Mouse (Mus musculus) cerebral cortex, adult 2 months (tissue): ENCODE measurements around the gene Ube2t.

Experiments
- WGBS: fragments of 180-500 bp; shearing (Covaris S2); methylation state at CpG from one replicate; pipeline ENCODE4 v1.1.7; 2018; 5-methylcytosine and 5-hydroxymethylcytosine counted together

The Ube2t gene

DNA sequence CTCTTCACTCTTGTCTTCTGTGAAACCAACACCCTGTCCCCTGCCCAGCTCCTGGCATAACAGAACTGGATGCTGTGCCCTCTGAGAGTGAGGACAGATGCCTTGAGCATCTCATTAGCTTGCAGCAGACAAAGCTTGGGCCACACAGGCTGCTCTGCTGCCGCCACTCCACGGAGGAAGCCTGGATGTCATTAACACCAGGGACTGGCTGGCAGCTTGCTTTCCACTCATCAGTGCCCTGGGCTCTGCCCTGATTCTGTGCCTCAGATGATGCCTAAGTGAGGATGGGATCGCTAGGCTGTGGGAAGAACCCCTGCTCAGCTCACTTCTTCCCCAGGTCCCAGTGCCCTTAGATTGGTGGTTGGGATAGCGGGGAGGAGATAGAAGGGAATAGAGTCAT lies 33.1 kb downstream of the Ube2t start:
- WGBS: 71% methylated on average over 4 of the region's 4 CpGs

DNA sequence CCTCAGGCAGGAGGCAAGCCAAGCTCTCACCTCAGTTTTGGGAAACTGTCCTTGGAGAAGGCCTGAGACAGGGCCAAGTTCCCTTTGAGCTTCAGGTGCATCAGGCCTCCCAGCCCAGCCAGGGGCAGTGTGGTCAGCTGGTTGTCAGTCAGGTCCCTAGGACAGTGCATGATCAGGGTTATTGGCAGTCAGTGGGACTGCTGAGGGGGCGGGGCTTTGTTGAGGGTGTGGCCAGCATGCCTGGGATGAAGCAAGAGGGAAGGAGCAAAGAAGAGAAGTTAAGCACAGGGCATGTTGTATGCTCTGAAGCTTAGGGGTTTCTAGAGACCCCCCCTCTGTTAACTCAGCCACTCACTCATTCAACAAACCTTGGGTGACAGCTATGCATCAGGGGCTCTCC lies 33.6 kb downstream of the Ube2t start:
- 35% methylated on average over 1 of the region's 1 CpGs for WGBS

DNA sequence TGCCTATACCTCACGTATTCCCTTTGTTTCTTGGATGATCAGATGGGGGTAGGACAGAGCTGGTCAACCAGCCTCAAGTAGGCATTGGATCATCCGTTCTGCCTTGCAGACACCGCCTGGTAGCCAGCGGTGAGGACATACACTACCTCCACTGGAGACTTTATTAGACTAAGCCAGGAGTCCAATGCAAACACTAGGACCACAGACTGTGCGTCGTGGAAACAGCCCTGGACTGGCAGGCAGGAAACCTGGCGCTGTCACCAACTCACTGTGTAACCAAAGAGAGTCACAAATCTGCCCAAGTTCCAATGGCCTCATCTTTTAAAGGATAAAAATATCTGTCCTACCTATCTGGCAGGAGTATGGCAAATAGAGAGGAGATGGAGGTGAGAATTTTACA lies 34.1 kb downstream of the Ube2t start:
- WGBS: 91% methylated on average over 7 of the region's 7 CpGs

DNA sequence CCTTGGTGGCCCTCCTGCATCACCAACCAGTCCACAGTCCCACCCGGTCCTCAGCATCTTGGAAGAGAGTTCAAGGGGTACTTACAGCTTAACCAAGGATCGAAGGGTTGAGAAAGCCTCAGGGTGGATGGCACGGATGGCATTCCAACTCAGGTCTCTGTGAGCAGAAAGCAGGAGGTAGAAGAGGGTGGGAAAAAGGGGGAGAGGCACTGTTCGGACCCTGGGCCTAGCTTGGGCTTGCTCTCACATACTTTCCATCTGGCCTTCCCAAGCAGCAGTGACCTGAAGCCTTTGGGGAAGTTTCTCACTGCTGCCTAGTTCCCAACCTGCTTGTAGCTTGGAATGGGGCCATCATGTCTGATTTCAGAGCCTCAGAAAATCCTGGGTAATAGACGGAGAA lies 35.2 kb downstream of the Ube2t start:
- 90% methylated on average over 5 of the region's 5 CpGs for WGBS

DNA sequence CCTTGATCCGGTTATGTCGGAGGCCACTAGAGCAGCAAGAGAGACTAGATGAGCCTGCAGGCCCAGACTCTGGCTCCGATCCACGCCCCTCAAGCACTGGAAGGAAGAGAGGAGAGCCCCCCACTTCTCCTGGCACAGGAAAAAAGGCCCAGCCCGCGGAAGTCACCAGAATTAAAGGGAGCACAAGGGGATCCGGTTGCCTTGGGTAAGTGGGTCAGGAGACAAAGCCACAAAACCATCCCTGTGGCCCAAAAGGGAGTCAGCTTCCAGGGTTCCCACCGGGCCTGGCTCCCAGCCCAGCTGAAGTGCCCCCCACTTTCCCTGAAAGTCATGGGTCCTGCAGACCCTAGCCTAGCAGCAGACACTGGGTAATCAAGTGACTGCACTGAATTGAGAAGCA lies 35.9 kb downstream of the Ube2t start:
- WGBS: 60% methylated on average over 8 of the region's 8 CpGs

DNA sequence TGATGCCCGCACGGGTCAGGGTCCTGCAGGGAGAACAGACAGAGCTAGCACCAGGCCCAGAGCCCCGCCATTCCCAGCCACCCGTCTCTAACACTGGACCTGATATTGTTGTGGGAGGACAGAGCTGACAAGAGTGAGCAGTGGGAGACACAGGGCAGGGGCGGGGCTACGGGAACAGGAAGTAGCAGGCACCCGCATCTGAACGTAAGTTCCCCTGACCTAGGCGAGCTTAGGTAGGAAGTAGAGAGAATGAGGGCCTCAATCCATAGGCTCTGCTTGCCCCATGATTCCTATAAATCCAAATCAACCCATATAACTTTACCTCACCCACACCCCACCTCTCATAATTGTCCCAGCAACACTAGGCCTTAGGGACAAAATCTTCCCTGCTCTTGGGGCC lies 38.2 kb downstream of the Ube2t start:
- 85% methylated on average over 9 of the region's 9 CpGs for WGBS

DNA sequence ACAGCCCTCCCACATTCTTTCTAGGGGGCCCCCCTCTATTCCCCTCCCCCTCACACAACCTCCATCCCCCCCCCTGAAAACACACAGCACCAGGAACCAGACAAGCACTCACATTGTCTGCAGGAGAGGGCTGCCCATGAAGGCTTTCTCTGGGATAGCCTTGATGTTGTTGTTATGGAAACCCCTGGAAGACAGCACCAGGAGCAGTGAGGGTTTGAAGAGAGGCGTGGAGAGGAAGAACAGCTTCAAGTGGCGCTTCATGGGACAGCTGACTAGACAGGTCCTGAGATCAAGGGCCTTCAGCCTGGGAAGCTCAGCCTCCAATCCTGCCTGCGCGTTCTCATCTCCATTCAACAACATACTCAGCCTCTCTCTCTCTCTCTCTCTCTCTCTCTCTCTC lies 41.0 kb downstream of the Ube2t start:
- 64% methylated on average over 4 of the region's 4 CpGs for WGBS

DNA sequence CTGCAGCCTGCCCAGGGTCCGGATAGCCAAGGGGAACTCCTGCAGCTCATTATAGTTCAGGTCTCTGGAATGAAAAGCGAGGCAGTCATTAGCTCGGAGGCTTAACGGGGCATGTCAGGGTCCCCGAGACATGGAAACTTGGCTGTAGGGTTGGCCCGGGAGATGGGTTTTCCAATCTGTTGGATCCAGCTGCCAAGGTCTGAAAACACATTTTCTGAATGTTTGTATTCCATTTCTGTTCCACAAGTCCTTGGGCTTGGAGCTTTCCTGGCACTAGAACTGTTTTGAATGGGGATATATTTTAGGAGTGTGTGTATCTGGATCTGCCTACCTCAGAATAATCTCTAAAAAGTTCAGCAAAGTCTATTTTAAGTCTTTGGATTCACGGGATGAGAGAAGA lies 43.3 kb downstream of the Ube2t start:
- 24% methylated on average over 7 of the region's 7 CpGs for WGBS

DNA sequence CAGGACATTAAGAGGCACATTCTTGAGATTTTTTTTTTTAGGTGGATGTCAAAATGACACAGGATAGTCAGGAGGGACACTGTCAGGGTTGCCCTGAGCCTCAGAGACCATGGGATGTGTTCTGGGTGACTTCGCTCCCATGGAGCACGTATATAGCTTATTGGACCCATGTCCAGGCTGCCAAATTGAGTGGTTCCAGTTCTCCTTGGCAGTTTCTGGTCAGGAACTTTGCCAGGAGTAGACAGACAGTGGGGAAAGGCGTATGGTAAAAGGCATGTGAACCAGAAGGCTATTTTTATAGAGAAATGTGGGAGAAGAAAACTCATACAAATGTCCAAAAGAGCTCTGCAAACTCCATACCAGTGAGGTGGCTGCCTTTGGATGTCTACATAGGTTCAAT lies 47.5 kb downstream of the Ube2t start:
- 56% methylated on average over 3 of the region's 3 CpGs for WGBS

DNA sequence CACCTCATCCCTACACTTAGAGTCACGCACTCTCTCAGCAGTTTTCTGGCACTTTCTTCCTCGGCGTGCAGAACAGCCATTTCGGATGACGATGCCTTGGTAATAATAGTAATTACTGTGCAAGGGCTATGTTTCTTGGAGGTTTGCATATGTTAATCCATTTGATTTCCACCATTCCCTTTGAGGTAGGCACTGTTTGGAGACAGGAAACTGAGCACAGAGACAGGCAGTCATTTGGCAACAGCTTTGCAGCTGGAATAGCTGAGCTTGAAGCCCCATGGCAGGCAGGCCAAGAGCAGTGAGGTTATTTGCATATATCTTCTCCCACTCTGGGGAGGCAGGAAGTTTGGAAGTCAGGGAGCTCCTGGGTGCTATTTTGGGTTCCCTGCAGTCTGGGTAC lies 49.5 kb downstream of the Ube2t start:
- WGBS: 56% methylated on average over 5 of the region's 5 CpGs

DNA sequence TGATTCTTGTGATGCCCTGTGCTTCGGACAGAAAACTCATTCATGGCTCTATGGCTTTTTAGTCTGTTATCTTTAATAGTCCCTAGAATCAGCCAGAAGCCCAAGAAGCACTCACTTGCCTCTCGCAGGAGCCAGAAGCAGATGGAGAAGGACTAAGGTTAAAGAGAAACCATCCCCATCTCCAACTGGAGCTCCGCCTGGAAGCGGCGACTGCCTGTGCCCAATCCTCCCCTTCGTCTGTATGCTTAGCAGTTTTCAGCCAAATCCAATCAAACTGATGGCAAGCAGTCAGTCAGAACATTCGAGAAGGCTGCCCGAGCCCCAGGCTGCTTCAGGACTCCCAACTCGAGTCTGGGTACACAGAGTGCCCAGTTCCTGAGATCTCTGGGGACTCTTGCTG lies 50.1 kb downstream of the Ube2t start:
- WGBS: 63% methylated on average over 9 of the region's 9 CpGs

DNA sequence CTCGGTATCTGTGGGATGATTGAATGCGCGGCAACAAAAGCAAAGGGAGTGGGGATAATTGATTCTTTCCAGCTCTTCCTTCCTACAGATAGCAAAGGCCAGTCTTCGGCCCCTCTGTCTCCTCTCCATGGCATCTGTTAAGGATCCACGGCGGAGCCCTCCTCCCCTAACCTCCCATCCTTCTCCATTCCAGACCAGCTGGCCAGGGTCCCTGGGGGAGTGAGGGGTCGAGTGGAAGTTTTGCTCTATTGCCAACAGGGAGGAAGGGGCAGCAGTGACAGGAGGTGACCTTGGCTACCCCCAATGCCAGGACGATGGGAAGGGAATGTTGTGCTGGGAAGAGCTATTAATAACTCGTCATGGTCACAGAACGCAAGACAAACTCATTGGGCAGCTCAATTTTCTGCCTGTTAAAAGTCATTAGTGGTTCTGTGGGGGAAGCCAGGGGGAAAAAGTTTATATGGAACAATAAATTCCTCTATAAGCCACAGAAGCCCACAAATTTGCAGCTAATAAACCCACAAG lies 52.6 kb downstream of the Ube2t start:
- WGBS: 79% methylated on average over 10 of the region's 10 CpGs

DNA sequence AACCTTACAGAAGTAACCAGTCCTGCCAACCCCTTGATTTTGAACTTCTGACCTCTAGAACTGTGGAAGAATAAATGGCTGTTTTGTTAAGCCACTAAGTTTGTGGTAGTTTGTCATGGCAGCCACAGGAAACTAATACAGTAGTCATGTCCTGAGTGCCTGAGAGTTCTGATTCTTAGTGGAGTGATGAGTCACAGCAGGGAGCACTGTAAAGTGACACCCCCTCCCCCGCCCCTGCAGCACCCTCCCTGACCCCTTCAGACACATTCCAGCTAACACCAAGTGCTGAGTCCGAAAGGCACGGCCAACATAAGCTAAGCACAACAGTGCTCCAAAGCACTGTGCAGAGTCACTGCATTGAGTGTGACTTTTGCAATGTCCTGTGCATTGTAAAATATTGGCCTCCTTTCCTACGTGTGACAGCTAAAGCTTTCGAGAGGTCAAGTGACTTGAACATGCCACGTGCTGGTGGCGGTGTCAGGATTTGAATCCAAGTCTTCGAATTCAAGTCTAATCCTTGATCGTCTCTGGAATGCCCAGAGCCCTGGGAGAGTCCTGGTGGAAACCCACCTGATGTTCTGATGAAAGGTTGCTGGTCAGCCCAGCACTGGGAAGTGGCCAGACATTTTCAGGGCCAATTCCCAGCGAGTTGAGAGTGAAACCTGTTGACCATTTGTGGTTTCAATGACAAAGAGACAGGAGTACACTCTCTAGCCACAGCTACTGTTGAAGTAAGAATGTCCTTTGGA lies 54.7 kb downstream of the Ube2t start:
- WGBS: 88% methylated on average over 10 of the region's 10 CpGs

DNA sequence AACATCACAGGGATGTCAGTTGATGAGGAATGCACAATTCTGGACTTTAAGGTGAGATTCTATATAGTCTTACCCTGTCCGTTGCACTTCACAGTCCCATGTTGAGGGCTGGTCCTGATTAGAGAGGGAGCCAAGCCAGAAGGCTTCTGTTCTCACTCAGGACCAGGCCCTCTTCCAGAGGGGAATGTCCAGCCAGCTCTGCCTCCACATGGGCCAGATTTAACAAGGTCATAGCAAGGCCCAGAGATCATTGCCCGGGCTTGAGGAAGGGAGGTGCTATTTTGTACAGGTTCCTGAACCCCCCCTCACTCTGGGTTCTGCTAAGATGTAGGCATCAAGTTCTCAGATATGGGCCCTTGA lies 55.3 kb downstream of the Ube2t start:
- 83% methylated on average over 2 of the region's 2 CpGs for WGBS

DNA sequence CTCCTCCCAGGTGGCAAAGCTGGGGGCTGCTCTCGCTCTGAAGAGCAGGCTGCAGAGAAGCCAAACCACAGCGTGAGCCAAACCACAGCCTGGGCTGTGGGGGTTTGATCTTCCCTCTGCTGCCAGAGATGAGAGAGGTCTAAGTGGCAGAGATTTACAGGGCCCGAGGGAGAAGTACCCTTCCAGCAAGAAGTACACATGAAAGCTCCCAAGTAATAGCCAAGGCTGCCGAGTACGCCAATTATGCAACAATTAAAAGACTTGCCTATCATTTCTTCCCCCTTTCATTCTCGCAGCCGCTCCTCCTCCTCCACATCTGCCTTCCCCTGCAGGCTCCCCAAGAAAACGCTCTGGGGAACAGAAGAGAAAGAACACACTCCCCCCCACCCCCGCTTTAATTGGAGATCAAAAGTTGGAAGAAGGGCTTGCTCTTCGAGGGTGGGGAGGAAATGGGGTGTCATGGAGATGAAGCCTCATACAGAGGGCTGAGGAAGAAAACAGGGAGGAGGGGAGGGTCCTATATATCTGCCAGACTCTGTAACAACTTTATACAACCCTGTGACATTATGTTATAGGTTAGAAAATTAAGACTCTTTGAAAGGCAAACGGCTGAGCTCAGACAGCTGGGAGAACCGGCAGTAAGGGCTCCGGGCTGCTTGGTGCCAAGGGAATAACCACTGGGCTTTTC lies 56.9 kb downstream of the Ube2t start:
- 33% methylated on average over 13 of the region's 13 CpGs for WGBS

DNA sequence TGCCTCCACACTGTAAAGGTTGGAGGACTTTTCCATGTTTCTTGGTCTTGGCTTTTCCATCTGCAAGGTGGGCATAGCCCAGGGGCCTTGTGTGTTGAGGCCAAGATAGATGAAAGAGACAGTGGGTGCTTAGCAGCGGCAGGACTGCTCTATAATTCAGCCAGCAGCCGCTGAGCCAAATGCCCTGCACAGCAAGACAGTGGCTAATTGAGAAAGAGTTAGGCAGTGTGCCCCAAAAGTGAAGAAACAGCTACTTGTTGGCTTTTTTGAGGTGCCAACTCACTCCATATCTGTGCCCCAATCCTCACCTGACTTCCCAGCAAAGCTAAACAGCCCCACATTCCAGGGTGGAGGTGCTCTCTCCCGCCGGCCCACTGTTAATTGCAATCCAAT lies 57.4 kb downstream of the Ube2t start:
- WGBS: 65% methylated on average over 4 of the region's 4 CpGs

DNA sequence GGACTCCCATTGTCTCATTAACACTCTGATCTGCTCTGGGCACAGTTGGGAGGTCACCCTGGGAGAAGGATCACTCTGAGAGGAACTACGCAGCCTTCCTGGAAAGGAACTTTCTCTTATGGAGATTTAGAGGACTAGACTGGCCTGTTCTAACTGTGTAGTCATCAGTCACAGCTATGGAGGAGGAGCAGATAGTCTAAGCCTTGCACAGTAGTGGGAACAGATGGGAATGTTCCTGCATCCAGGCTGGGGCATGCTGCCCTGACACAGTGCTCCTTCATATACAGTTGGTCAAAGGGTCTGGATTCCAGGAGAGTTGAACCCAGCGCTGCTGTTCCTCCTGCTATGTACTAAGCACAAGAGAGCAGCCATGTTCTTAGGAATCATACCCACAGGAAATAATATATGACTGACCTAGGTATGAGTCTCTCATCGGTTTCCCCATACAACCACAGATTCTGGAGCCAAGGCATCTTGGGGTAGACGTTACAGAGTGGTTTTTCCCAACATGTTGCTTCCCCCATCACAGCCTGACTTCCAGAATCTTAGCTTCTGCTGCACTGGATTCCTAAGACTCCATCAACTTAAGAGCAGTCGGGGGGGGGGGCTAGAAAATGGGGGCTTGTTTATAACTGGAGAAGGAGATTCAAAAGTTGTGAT lies 58.0 kb downstream of the Ube2t start:
- WGBS: 84% methylated on average over 5 of the region's 5 CpGs

DNA sequence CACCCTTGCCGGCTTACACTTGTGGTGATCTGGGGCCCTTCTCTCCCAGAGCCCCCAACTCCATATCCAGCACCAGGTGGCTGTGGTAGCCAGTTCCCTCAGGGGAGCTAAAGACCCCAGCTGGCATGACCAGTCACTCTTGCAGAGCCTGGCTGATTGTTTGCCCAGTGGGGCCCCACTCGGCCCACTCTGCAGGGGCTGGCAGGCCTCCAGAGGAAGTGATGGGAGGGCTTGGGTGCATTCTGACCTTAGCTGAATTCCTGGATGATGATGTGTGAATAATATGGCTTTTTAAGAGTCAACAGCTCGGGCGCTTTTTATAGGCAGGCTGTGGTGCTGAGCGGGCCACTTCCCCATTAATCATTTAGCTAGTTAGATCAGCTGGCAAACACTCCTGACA lies 58.6 kb downstream of the Ube2t start:
- 59% methylated on average over 5 of the region's 5 CpGs for WGBS

DNA sequence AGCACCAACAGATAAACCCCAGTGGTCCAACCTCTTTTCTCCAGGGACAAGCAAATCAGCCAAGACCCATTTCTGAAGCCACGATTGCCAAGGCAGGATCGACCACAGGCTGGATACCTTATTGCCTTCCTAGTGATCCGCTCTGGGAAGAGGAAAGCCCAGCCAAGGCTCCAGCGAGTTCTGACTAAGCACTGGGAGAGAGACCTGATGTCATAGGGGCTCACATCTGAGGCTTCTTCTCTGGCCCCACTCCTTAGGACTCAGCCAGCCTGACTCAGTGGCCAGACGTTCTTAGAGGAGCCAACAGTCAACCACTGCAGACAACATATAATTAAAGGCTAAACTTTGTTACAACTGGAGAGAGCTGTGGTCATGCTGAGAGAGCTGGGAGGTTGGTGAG lies 59.6 kb downstream of the Ube2t start:
- 83% methylated on average over 5 of the region's 5 CpGs for WGBS

DNA sequence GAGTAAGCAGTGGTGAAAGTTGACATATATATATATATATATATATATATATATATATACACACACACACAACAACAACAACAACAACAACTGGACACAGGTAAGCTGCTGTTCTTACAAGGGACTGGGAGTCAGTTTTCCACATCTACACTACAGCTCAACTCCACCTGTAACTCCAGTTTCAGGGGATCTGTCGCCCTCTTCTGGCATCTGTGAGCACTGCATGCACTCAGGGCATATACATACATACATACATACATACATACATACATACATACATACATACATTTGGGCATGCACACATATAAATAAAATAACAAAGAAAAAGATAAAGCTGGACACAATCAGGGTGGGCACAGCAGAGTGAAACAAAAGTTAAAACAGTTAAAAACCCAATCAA lies 61.2 kb downstream of the Ube2t start:
- 81% methylated on average over 1 of the region's 1 CpGs for WGBS
